Comparison of ENCODE assay signal across 25 mouse cellular contexts in genomic region chr4:144586207-144586606, GRCm38 (mm10). TPM values are rescaled to one million over a fixed set of nuclear protein-coding genes. Genes with fewer than 3 reads are reported as not detected.
A peak's percentile ranks its signal among the peaks of the same experiment; 100 is the strongest.
DNase-seq lines count a peak whose midpoint lies in the region; ATAC-seq and TF ChIP-seq lines count a peak whose summit lies in the region.
"Not testable (repeated sequence)": the region's sequence is repeated elsewhere in the genome, so short reads cannot be mapped to it uniquely, and the experiment has no call there.
"Had no signal": no experiment of that assay in that cellular context is flagged by ENCODE, and none has a peak within 500 bp of the region (broad histone marks: within the 10 kb centered on the region; RNA-seq: fewer than 3 reads in every experiment).

No protein-coding gene starts in this region.

- H3K4me2 ChIP-seq in forebrain, embryonic 12.5 days; heart, embryonic 12.5 days; hindbrain, embryonic 12.5 days (replicated peaks); kidney, embryonic 16.5 days (replicated peaks; ENCODE audit: low read depth, low read length); liver, embryonic 14.5 days (ENCODE audit: low read depth): not testable (repeated sequence)

- not testable (repeated sequence) for H3K27ac ChIP-seq in forebrain, embryonic 12.5 days; heart, embryonic 12.5 days (ENCODE audit: poor library complexity, severe bottlenecking); hindbrain, embryonic 12.5 days; kidney, embryonic 16.5 days (ENCODE audit: low read length); liver, embryonic 14.5 days

- not testable (repeated sequence) for H3K4me3 ChIP-seq in forebrain, embryonic 12.5 days (replicated peaks); heart, embryonic 12.5 days; hindbrain, embryonic 12.5 days; kidney, embryonic 16.5 days (ENCODE audit: low read length); liver, embryonic 14.5 days (ENCODE audit: insufficient read depth in 1 of 2, low read depth in 2 of 2, low read length in 2 of 2)

- H3K27me3 ChIP-seq in forebrain, embryonic 12.5 days; heart, embryonic 12.5 days (replicated peaks); hindbrain, embryonic 12.5 days; kidney, embryonic 16.5 days (ENCODE audit: insufficient read depth, low read length); liver, embryonic 14.5 days (ENCODE audit: control insufficient read depth, insufficient read depth, low read length): not testable (repeated sequence)

- 0 out of 2 replicates have a peak, but pooled peaks have one; percentile 20 for ATAC-seq in forebrain, embryonic 12.5 days (ENCODE audit: low FRiP score)
- peak; percentile 34; the same call in 1 of the 2 replicates for ATAC-seq in heart, embryonic 12.5 days (ENCODE audit: insufficient number of reproducible peaks, low FRiP score)
- 0 out of 2 replicates have a peak, but pooled peaks have one; percentile 40 for ATAC-seq in hindbrain, embryonic 12.5 days (ENCODE audit: low FRiP score)
- ATAC-seq in kidney, embryonic 16.5 days (ENCODE audit: low FRiP score, low TSS enrichment), result peak; percentile 74; the same call in 1 of the 2 replicates
- 0 out of 2 replicates have a peak, but pooled peaks have one; percentile 26 for ATAC-seq in liver, embryonic 14.5 days (ENCODE audit: insufficient read depth)
- ATAC-seq in megakaryocyte-erythroid progenitor cell, adult 5-6 weeks (replicated peaks; ENCODE audit: low FRiP score, low TSS enrichment, poor library complexity, severe bottlenecking), result peak; percentile 70; the same call in 1 of the 2 replicates
- 0 out of 2 replicates have a peak, but pooled peaks have one; percentile 21 for ATAC-seq in neutrophil, adult 5-6 weeks (ENCODE audit: extremely low read depth, insufficient number of reproducible peaks, low FRiP score, poor library complexity, severe bottlenecking)

- not testable (repeated sequence) for H3K36me3 ChIP-seq in forebrain, embryonic 12.5 days (replicated peaks); heart, embryonic 12.5 days; hindbrain, embryonic 12.5 days; kidney, embryonic 16.5 days (ENCODE audit: insufficient read depth, low read length); liver, embryonic 14.5 days (replicated peaks; ENCODE audit: control insufficient read depth, insufficient read depth, low read depth)

- TF ChIP-seq EP300 in liver, embryonic 14.5 days (IDR thresholded peaks at IDR 0.05; ENCODE audit: low read depth), result not testable (repeated sequence)

- H3K9me3 ChIP-seq in forebrain, embryonic 12.5 days, result peaks cover 56% of the 10 kb centered on the region
- H3K9me3 ChIP-seq in heart, embryonic 12.5 days (replicated peaks), result peaks cover 28% of the 10 kb centered on the region
- peaks cover 36% of the 10 kb centered on the region for H3K9me3 ChIP-seq in hindbrain, embryonic 12.5 days (replicated peaks)
- H3K9me3 ChIP-seq in kidney, embryonic 16.5 days (ENCODE audit: low read length); liver, embryonic 14.5 days (ENCODE audit: control insufficient read depth, low read length): not testable (repeated sequence)

- DNase-seq in liver, embryonic 14.5 days (ENCODE audit: low read depth in 3 of 3, low spot score in 3 of 3), result not testable (repeated sequence)

- not testable (repeated sequence) for H3K4me1 ChIP-seq in forebrain, embryonic 12.5 days; heart, embryonic 12.5 days (replicated peaks); hindbrain, embryonic 12.5 days; kidney, embryonic 16.5 days (ENCODE audit: insufficient read depth, low read length); liver, embryonic 14.5 days (replicated peaks; ENCODE audit: control insufficient read depth in 2 of 2, insufficient read depth in 2 of 2, low read length in 1 of 2)

- not testable (repeated sequence) for TF ChIP-seq CTCF in liver, embryonic 14.5 days (IDR thresholded peaks at IDR 0.05; ENCODE audit: low read depth)

- 83% methylated on average over 13 of the region's 16 CpGs for WGBS in forebrain, embryonic 12.5 days
- 85% methylated on average over 14 of the region's 16 CpGs for WGBS in heart, embryonic 12.5 days
- WGBS in hindbrain, embryonic 12.5 days, result 79% methylated on average over 14 of the region's 16 CpGs
- 87% methylated on average over 12 of the region's 16 CpGs for WGBS in kidney, embryonic 16.5 days
- 66% methylated on average over 12 of the region's 16 CpGs for WGBS in liver, embryonic 14.5 days (ENCODE audit: insufficient replicate concordance)

- not testable (repeated sequence) for H3K9ac ChIP-seq in forebrain, embryonic 12.5 days; heart, embryonic 12.5 days; hindbrain, embryonic 12.5 days; kidney, embryonic 16.5 days (replicated peaks; ENCODE audit: low read length); liver, embryonic 14.5 days (replicated peaks)

RNA-seq across cellular contexts. Expression of gene Gm13124, which starts 21.3 kb away (rescaled TPM):
- not detected in 2 replicates for polyA plus RNA-seq in forebrain, embryonic 12.5 days (2016; fragmentation: Nextera tagmentation; extraction: Ambion mirVana)
- not detected in 2 replicates for polyA plus RNA-seq in heart, embryonic 12.5 days (2016; fragmentation: Nextera tagmentation; extraction: Ambion mirVana)
- not detected in 2 replicates for polyA plus RNA-seq in hindbrain, embryonic 12.5 days (2016; fragmentation: Nextera tagmentation; extraction: Ambion mirVana)
- polyA plus RNA-seq in kidney, embryonic 16.5 days (2015; fragmentation: Nextera tagmentation; extraction: Ambion mirVana), result not detected in 2 replicates
- polyA plus RNA-seq in liver, embryonic 14.5 days (2012; rRNA removed), result not detected in 2 replicates
- polyA plus RNA-seq in liver, embryonic 14.5 days (2014; fragmentation: Nextera tagmentation; extraction: Ambion mirVana), result not detected in 2 replicates
- total RNA-seq in megakaryocyte-erythroid progenitor cell, adult 5-6 weeks (2014; fragmentation: Nextera tagmentation), result not detected in 2 replicates
- not detected in 2 replicates for total RNA-seq in megakaryocyte-erythroid progenitor cell, adult 5-6 weeks (2017)
- not detected in 2 replicates for total RNA-seq in neutrophil, adult 5-6 weeks (2017)
- total RNA-seq: adrenal gland, adult 2 months; adrenal gland, postnatal 4 days; forebrain, postnatal 0 days; gastrocnemius, postnatal 25 days; heart, adult 2 months; layer of hippocampus, adult 2 months; layer of hippocampus, postnatal 25 days; MEL had no signal
- polyA plus RNA-seq: adrenal gland, adult 2 months; C2C12; embryonic facial prominence, embryonic 11.5 days; forebrain, postnatal 0 days; heart, adult 2 months; heart, postnatal 0 days; hindbrain, embryonic 10.5 days; kidney, adult 2 months; limb, embryonic 10.5 days; liver, embryonic 15.5 days; midbrain, embryonic 16.5 days; neural tube, embryonic 15.5 days; stomach, embryonic 15.5 days had no signal

RNA-seq across cellular contexts. Expression of gene Aadacl4, which starts 27.3 kb away (rescaled TPM):
- not detected in 2 replicates for polyA plus RNA-seq in forebrain, embryonic 12.5 days (2016; fragmentation: Nextera tagmentation; extraction: Ambion mirVana)
- polyA plus RNA-seq in heart, embryonic 12.5 days (2016; fragmentation: Nextera tagmentation; extraction: Ambion mirVana), result not detected in 2 replicates
- polyA plus RNA-seq in hindbrain, embryonic 12.5 days (2016; fragmentation: Nextera tagmentation; extraction: Ambion mirVana), result not detected in 2 replicates
- polyA plus RNA-seq in kidney, embryonic 16.5 days (2015; fragmentation: Nextera tagmentation; extraction: Ambion mirVana), result not detected in 2 replicates
- polyA plus RNA-seq in liver, embryonic 14.5 days (2012; rRNA removed), result not detected in 2 replicates
- not detected in 2 replicates for polyA plus RNA-seq in liver, embryonic 14.5 days (2014; fragmentation: Nextera tagmentation; extraction: Ambion mirVana)
- total RNA-seq in megakaryocyte-erythroid progenitor cell, adult 5-6 weeks (2014; fragmentation: Nextera tagmentation), result not detected in 2 replicates
- total RNA-seq in megakaryocyte-erythroid progenitor cell, adult 5-6 weeks (2017), result not detected in 2 replicates
- total RNA-seq in neutrophil, adult 5-6 weeks (2017), result not detected in 2 replicates
- total RNA-seq: adrenal gland, adult 2 months; adrenal gland, postnatal 4 days; forebrain, postnatal 0 days; gastrocnemius, postnatal 25 days; heart, adult 2 months; layer of hippocampus, adult 2 months; layer of hippocampus, postnatal 25 days; MEL had no signal
- polyA plus RNA-seq: adrenal gland, adult 2 months; C2C12; embryonic facial prominence, embryonic 11.5 days; forebrain, postnatal 0 days; heart, adult 2 months; heart, postnatal 0 days; hindbrain, embryonic 10.5 days; kidney, adult 2 months; limb, embryonic 10.5 days; liver, embryonic 15.5 days; midbrain, embryonic 16.5 days; neural tube, embryonic 15.5 days; stomach, embryonic 15.5 days had no signal

Comparison
In these comparisons a context has a peak if more than half of its experiments do, and no peak if none do; other contexts are left out.
1. ATAC-seq: peak in every context shown above with its lines; median percentile 74 in kidney, embryonic 16.5 days; 70 in megakaryocyte-erythroid progenitor cell, adult 5-6 weeks; 40 in hindbrain, embryonic 12.5 days; 34 in heart, embryonic 12.5 days; 26 in liver, embryonic 14.5 days; 21 in neutrophil, adult 5-6 weeks; 20 in forebrain, embryonic 12.5 days.